Mouse (Mus musculus) embryonic facial prominence, embryonic 13.5 days (tissue): ENCODE data around the gene 9930104L06Rik. TPM values are rescaled to one million over a fixed set of nuclear protein-coding genes. Genes with fewer than 3 reads are reported as not detected.

ENCODE experiments used
- ATAC-seq: fragments of 200-750 bp; cut with Nextera tagmentation; 2 replicates; pipeline ENCODE4 v1.8.0; 2017; ENCODE audit warnings: low read depth; ENCODE audit not compliant: insufficient number of reproducible peaks, insufficient read depth, low FRiP score, low TSS enrichment
- H3K27ac ChIP-seq: fragments of 300-500 bp; sonication (generic); 2 replicates; pipeline ENCODE4 v1.5.1; 2015; ENCODE audit warnings: moderate library complexity, mild to moderate bottlenecking, inconsistent platforms
- H3K27me3 ChIP-seq: fragments of 300-500 bp; sonication (generic); 2 replicates; pipeline ENCODE4 v1.6.1; 2015; ENCODE audit warnings: mild to moderate bottlenecking, inconsistent platforms
- H3K36me3 ChIP-seq: fragments of 300-500 bp; sonication (generic); 2 replicates; pipeline ENCODE4 v1.6.1; 2015; ENCODE audit warnings: mild to moderate bottlenecking, inconsistent platforms
- H3K4me1 ChIP-seq: fragments of 300-500 bp; sonication (generic); 2 replicates; pipeline ENCODE4 v1.6.1; 2015; ENCODE audit warnings: inconsistent platforms
- H3K4me2 ChIP-seq: fragments of 300-500 bp; sonication (generic); 2 replicates; pipeline ENCODE4 v1.6.1; 2015; ENCODE audit warnings: moderate library complexity, mild to moderate bottlenecking, inconsistent platforms
- H3K4me3 ChIP-seq: fragments of 300-500 bp; sonication (generic); 2 replicates; pipeline ENCODE4 v1.5.1; 2015; ENCODE audit warnings: mild to moderate bottlenecking, inconsistent platforms
- H3K9ac ChIP-seq: fragments of 300-500 bp; sonication (generic); 2 replicates; pipeline ENCODE4 v1.6.1; 2015; ENCODE audit warnings: mild to moderate bottlenecking, inconsistent platforms
- H3K9me3 ChIP-seq: fragments of 300-500 bp; sonication (generic); 2 replicates; pipeline ENCODE4 v1.6.1; 2016; ENCODE audit warnings: inconsistent platforms
- WGBS: fragments of 180-500 bp; shearing (Covaris S2); methylation state at CpG from one replicate; pipeline ENCODE4 v1.1.7; 2015; ENCODE audit warnings: mixed read lengths; 5-methylcytosine and 5-hydroxymethylcytosine counted together
- polyA plus RNA-seq: library from polyadenylated mRNA; unstranded; fragments of >200 nt; fragmentation: Nextera tagmentation; extraction: Ambion mirVana; gene quantifications from 2 replicates; pipeline ENCODE4 v1.2.1, GENCODE M21; 2015

The 9930104L06Rik gene
- polyA plus RNA-seq, 1 experiment from 2014 or later: 20.3 TPM

GRCm38 (mm10) chr4:124962576-124962975 lies 25.7 kb downstream of the 9930104L06Rik start:
- Histone ChIP-seq H3K27ac (no peak overlapping the region), H3K27me3 (peaks cover 9% of the 10 kb centered on the region), H3K9me3 (no peaks in the 10 kb centered on the region), H3K9ac (no peak overlapping the region), H3K4me3 (no peak overlapping the region), H3K4me2 (no peak overlapping the region), H3K36me3 (no peaks in the 10 kb centered on the region), H3K4me1 (peaks cover 24% of the 10 kb centered on the region)
- ATAC-seq: no peak
- 23% methylated on average over 11 of the region's 11 CpGs for whole genome bisulfite sequencing

- ATAC-seq: no peak
- peak overlapping the region; percentile 49; the same call in 1 of the 2 replicates for H3K9ac ChIP-seq
- no peaks in the 10 kb centered on the region for H3K9me3 ChIP-seq
- no peaks in the 10 kb centered on the region for H3K36me3 ChIP-seq
- WGBS: 26% methylated on average over 8 of the region's 8 CpGs
- no peak overlapping the region; the same call in 1 of the 2 replicates for H3K27ac ChIP-seq
- no peak overlapping the region for H3K4me2 ChIP-seq
- peaks cover 14% of the 10 kb centered on the region for H3K27me3 ChIP-seq
- no peak overlapping the region for H3K4me3 ChIP-seq
- H3K4me1 ChIP-seq: peaks cover 40% of the 10 kb centered on the region
Measured at GRCm38 (mm10) chr4:124964912-124965599, 28.2 kb downstream of the 9930104L06Rik start.

DNA sequence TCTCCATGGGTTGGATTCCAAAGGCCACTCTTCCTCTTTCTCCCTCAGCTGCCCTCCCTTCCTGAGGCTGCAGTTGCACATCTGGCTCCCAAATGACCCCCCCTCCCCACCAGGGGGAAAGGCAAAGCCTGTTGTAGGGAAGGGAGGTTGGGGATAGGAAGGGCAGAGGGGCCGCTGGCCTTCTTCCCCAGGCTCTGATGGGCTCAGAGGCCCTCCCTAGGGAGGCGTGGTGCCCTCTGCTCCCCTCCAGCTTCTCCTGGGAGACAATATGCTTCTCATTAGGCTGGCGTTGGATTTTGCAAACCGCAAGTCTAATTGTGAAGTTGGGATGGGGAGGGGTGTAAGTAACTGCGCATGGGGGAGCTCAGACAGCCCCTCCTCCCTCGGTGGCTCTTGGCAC lies 31.9 kb downstream of the 9930104L06Rik start:
- Histone ChIP-seq H3K4me2 (peak overlapping the region; percentile 41), H3K4me1 (peaks cover 66% of the 10 kb centered on the region), H3K27ac (peak overlapping the region; percentile 89), H3K9ac (peak overlapping the region; percentile 46; the same call in 1 of the 2 replicates), H3K36me3 (no peaks in the 10 kb centered on the region), H3K9me3 (no peaks in the 10 kb centered on the region), H3K4me3 (no peak overlapping the region), H3K27me3 (peaks cover 36% of the 10 kb centered on the region)
- peak; percentile 46; the same call in 1 of the 2 replicates for ATAC-seq
- WGBS: 15% methylated on average over 6 of the region's 6 CpGs

DNA sequence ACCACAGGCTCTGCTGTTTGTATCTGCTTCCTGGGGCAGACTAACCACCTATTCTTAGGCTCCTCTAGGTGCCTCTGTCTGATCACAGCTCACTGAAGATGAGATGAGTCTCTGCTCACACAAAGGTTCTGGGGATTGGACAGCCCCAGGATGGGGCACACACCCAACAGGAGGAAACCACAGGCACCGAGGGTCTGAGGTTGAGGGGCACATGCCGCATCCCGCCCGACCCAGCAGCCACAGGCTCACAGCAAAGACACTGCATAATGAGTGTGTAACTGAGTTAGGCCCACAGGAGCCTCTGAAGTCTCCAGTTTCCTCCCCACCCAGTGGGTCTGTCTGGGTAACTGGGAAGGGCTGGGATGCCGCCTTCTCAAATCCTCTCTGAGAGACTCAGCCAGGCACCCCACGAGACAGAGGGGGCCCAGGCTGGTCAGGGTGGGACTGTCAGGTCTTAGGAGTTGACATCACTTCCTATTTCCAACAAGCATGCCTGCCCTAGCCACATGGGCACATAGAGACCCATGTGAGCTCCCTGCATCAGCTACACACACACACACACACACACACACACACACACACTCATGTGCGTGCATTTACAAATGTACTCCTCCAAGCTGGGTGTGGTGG lies 32.5 kb downstream of the 9930104L06Rik start:
- H3K27ac ChIP-seq: peak overlapping the region; percentile 89
- no peaks in the 10 kb centered on the region for H3K36me3 ChIP-seq
- peak; percentile 45; the same call in 1 of the 2 replicates for ATAC-seq
- no peaks in the 10 kb centered on the region for H3K9me3 ChIP-seq
- 32% methylated on average over 7 of the region's 7 CpGs for WGBS
- H3K4me2 ChIP-seq: peak overlapping the region; percentile 41
- peaks cover 42% of the 10 kb centered on the region for H3K27me3 ChIP-seq
- H3K9ac ChIP-seq: peak overlapping the region; percentile 46; the same call in 1 of the 2 replicates
- H3K4me3 ChIP-seq: no peak overlapping the region
- peaks cover 66% of the 10 kb centered on the region for H3K4me1 ChIP-seq

DNA sequence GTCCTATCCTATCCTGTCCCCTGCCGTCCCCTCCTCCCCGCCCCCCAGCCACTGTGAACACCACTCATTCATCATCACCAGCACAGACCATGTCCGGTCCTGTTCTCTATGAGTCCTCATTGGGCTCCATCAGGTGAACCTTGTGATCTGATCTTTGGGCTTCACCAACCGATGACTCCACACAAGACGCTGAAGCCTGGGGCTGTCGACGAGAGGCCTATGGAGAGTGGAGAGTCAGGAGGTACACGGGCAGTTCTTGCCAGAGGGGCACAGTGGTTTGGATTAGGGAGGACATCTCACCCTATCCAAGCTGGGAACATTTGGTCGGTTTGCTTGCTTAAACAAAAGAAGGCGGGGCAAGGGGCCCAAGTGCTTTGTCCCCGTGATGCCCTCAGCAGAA lies 33.3 kb downstream of the 9930104L06Rik start:
- Histone ChIP-seq H3K4me3 (no peak overlapping the region), H3K9ac (peak overlapping the region; percentile 3; the same call in 1 of the 2 replicates), H3K4me1 (peaks cover 67% of the 10 kb centered on the region), H3K36me3 (no peaks in the 10 kb centered on the region), H3K27ac (peak overlapping the region; percentile 89), H3K4me2 (no peak overlapping the region), H3K9me3 (no peaks in the 10 kb centered on the region), H3K27me3 (peaks cover 43% of the 10 kb centered on the region)
- WGBS: 64% methylated on average over 11 of the region's 11 CpGs
- no peak for ATAC-seq

GRCm38 (mm10) chr4:124970677-124971076 lies 33.8 kb downstream of the 9930104L06Rik start:
- WGBS: 36% methylated on average over 5 of the region's 5 CpGs
- Histone ChIP-seq H3K36me3 (no peaks in the 10 kb centered on the region), H3K4me1 (peaks cover 64% of the 10 kb centered on the region), H3K27ac (peak overlapping the region; percentile 89; the same call in 1 of the 2 replicates), H3K9me3 (no peaks in the 10 kb centered on the region), H3K4me3 (no peak overlapping the region), H3K27me3 (peaks cover 38% of the 10 kb centered on the region), H3K4me2 (no peak overlapping the region), H3K9ac (peak overlapping the region; percentile 3; the same call in 1 of the 2 replicates)
- no peak for ATAC-seq

DNA sequence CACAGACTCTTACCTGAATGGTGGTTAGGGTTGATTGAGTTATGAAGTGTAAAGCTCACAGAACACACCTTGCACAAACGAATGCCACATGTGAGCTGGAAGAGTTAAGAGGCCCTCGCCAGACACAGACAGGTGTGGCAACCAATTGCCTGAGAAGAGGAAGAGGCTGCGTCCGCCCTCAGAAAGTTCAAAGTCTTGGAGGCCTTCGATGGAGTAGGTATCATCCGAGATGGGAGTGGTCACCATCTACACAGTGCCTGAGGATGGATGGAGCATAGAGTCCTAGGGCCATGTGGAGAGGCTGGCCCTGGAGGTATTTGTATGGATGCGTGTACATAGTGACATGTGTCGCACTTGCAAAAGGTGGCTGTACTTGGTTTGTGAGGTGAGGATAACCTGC lies 34.2 kb downstream of the 9930104L06Rik start:
- H3K4me2 ChIP-seq: no peak overlapping the region
- 74% methylated on average over 8 of the region's 8 CpGs for WGBS
- H3K27me3 ChIP-seq: peaks cover 34% of the 10 kb centered on the region
- no peaks in the 10 kb centered on the region for H3K9me3 ChIP-seq
- no peaks in the 10 kb centered on the region for H3K36me3 ChIP-seq
- ATAC-seq: no peak
- no peak overlapping the region for H3K9ac ChIP-seq
- no peak overlapping the region for H3K4me3 ChIP-seq
- H3K4me1 ChIP-seq: peaks cover 64% of the 10 kb centered on the region
- no peak overlapping the region for H3K27ac ChIP-seq

GRCm38 (mm10) chr4:124972316-124972715 lies 35.5 kb downstream of the 9930104L06Rik start:
- WGBS: 23% methylated on average over 9 of the region's 9 CpGs
- peak overlapping the region; percentile 31 for H3K4me2 ChIP-seq
- H3K9me3 ChIP-seq: no peaks in the 10 kb centered on the region
- peaks cover 34% of the 10 kb centered on the region for H3K27me3 ChIP-seq
- H3K27ac ChIP-seq: peak overlapping the region; percentile 1; the same call in 1 of the 2 replicates
- no peak overlapping the region for H3K9ac ChIP-seq
- H3K4me3 ChIP-seq: no peak overlapping the region
- no peak for ATAC-seq
- peaks cover 64% of the 10 kb centered on the region for H3K4me1 ChIP-seq
- H3K36me3 ChIP-seq: no peaks in the 10 kb centered on the region

DNA sequence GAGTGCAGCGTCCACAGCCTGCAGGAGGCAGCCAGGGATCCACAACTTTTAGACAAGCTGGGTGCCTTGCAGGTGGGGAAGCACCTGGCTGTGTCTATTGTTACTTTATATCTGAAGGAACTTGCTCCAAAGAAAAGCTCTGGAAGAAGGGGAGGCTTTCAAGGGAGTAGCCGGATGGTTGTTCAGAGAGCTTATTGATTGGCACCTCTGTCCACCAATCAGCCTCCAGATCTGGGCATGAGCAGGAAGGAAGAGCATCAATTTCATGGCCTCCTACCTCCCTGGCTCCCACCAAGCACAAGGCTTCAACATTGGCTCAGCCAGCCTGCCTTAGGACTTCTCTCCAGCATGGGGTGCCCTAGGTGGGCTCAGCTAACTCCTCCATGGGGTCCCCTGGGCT lies 36.4 kb downstream of the 9930104L06Rik start:
- Histone ChIP-seq H3K27me3 (peaks cover 32% of the 10 kb centered on the region), H3K4me1 (peaks cover 59% of the 10 kb centered on the region), H3K27ac (no peak overlapping the region), H3K36me3 (no peaks in the 10 kb centered on the region), H3K4me3 (no peak overlapping the region), H3K9ac (no peak overlapping the region), H3K4me2 (0 out of 2 replicates have a peak overlapping the region, but pooled peaks have one; percentile 31), H3K9me3 (no peaks in the 10 kb centered on the region)
- ATAC-seq: no peak
- WGBS: 76% methylated on average over 2 of the region's 2 CpGs

- Histone ChIP-seq H3K4me3 (no peak overlapping the region), H3K36me3 (no peaks in the 10 kb centered on the region), H3K9me3 (no peaks in the 10 kb centered on the region), H3K4me1 (peaks cover 21% of the 10 kb centered on the region), H3K9ac (no peak overlapping the region), H3K4me2 (no peak overlapping the region), H3K27me3 (peaks cover 48% of the 10 kb centered on the region), H3K27ac (no peak overlapping the region)
- WGBS: 38% methylated on average over 5 of the region's 5 CpGs
- ATAC-seq: no peak
Measured at GRCm38 (mm10) chr4:124978201-124978600, 41.4 kb downstream of the 9930104L06Rik start.

DNA sequence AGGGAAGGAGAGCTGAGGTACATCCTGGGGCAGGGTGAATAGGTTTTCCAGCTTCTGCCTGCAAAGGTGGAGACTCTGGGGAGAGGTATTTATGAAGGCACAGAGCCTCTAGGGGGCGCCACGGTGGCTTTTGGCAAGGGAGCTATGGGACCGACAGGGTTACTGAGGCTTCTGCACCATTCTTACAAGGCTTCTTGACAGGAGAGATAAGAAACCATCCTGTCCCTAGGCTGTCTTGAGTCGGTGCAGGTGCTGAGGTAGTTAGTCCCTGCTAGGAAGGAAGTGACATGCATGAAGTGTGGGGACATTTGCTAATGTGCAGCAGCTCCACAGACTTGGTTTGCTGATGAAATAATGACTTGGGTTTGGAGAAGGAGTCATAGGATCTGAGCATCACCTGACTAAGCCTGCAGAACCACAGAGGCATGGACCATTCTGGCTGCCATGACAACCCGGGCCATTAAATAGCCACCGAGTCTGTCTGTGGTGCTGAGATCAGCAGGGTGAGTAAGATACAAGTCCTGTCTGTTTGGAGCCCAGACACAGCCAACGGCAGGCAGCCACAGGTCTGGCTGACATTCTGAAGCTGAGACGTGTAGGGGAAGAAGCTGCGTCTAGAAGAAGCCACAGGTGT lies 47.2 kb downstream of the 9930104L06Rik start:
- Histone ChIP-seq H3K9ac (no peak overlapping the region), H3K27me3 (peaks cover 91% of the 10 kb centered on the region), H3K36me3 (no peaks in the 10 kb centered on the region), H3K9me3 (no peaks in the 10 kb centered on the region), H3K4me1 (peaks cover 54% of the 10 kb centered on the region), H3K27ac (no peak overlapping the region), H3K4me2 (no peak overlapping the region), H3K4me3 (no peak overlapping the region)
- WGBS: 16% methylated on average over 9 of the region's 9 CpGs
- no peak for ATAC-seq
